Comparison of ENCODE assay signal across 8 mouse cellular contexts in the genomic region with DNA sequence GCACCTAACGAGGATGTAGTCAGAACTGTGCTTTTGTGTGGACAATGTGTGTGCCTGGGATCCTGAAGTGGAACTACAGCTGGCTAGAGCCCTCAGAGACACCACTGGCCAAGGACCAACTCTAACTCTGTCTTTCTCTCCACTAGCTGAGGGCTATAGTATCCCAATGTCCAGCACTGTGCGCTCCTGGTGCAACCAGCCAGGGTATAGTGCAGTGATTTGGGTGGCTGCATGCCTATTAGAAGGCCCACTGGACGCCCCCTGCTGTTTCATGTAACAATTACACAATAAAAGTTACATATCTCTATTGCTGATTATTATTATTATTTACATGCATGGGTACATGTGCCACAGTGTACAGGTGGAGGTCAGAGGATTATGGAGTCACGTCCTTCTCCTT. TPM values are rescaled to one million over a fixed set of nuclear protein-coding genes. Genes with fewer than 3 reads are reported as not detected.
DNase-seq lines count a peak whose midpoint lies in the region; ATAC-seq and TF ChIP-seq lines count a peak whose summit lies in the region.

No protein-coding gene starts in this region.

- no peak for TF ChIP-seq EP300 in liver, embryonic 14.5 days (IDR thresholded peaks at IDR 0.05; ENCODE audit: low read depth)

- no peaks in the 10 kb centered on the region for H3K9me3 ChIP-seq in liver, embryonic 14.5 days (ENCODE audit: control insufficient read depth, low read length)

- H3K27ac ChIP-seq in testis, adult 2 months (ENCODE audit: control insufficient read depth, insufficient read depth, low read depth, low read length), result no peak overlapping the region
- H3K27ac ChIP-seq in liver, embryonic 14.5 days, result no peak overlapping the region

- no peak for ATAC-seq in liver, embryonic 14.5 days (ENCODE audit: insufficient read depth)

- no peak for TF ChIP-seq POLR2A in testis, adult 2 months (IDR thresholded peaks at IDR 0.05; ENCODE audit: control insufficient read depth, low read depth, low read length)

- 37% methylated on average over 4 of the region's 4 CpGs for WGBS in liver, embryonic 14.5 days (ENCODE audit: insufficient replicate concordance)

- no peaks in the 10 kb centered on the region for H3K36me3 ChIP-seq in testis, adult 2 months (ENCODE audit: control insufficient read depth, insufficient read depth, low read length)
- peaks cover under 1% of the 10 kb centered on the region for H3K36me3 ChIP-seq in liver, embryonic 14.5 days (replicated peaks; ENCODE audit: control insufficient read depth, insufficient read depth, low read depth)

- no peaks in the 10 kb centered on the region for H3K27me3 ChIP-seq in testis, adult 2 months (ENCODE audit: control insufficient read depth, insufficient read depth, low read length)
- H3K27me3 ChIP-seq in liver, embryonic 14.5 days (ENCODE audit: control insufficient read depth, insufficient read depth, low read length), result peaks cover 3% of the 10 kb centered on the region

- peak; percentile 68 for DNase-seq in heart, adult 8-10 months (ENCODE audit: low spot score)
- DNase-seq in heart, adult 11 months, result no peak
- no peak for DNase-seq in testis, postnatal 10 days (ENCODE audit: low spot score)
- DNase-seq in c-Kit-positive CD71-positive TER-119-negative erythroid progenitor cells, embryonic 14.5 days (ENCODE audit: low read depth), result peak; percentile 66
- no peak for DNase-seq in liver, embryonic 14.5 days (ENCODE audit: low read depth in 3 of 3, low spot score in 3 of 3)
- DNase-seq in thymus, postnatal 25 days, result peak; percentile 31
- no peak for DNase-seq in right cerebral cortex, postnatal 25 days

- H3K4me1 ChIP-seq in testis, adult 2 months (ENCODE audit: control insufficient read depth, insufficient read depth, low read length), result peaks cover 13% of the 10 kb centered on the region
- H3K4me1 ChIP-seq in liver, embryonic 14.5 days (replicated peaks; ENCODE audit: control insufficient read depth in 2 of 2, insufficient read depth in 2 of 2, low read length in 1 of 2), result peaks cover 9 to 13% of the 10 kb centered on the region in 2 experiments

- H3K4me3 ChIP-seq in testis, adult 2 months (ENCODE audit: control insufficient read depth, low read depth, low read length), result no peak overlapping the region
- no peak overlapping the region for H3K4me3 ChIP-seq in liver, embryonic 14.5 days (ENCODE audit: insufficient read depth in 1 of 2, low read depth in 2 of 2, low read length in 2 of 2)

- H3K4me2 ChIP-seq in liver, embryonic 14.5 days (ENCODE audit: low read depth), result no peak overlapping the region

- no peak overlapping the region for H3K9ac ChIP-seq in liver, embryonic 14.5 days (replicated peaks)

- TF ChIP-seq CTCF in testis, adult 2 months (IDR thresholded peaks at IDR 0.05; ENCODE audit: control insufficient read depth, insufficient read depth, insufficient replicate concordance, low read depth, low read length), result peak; percentile 3; the same call in 1 of the 2 replicates
- TF ChIP-seq CTCF in liver, embryonic 14.5 days (IDR thresholded peaks at IDR 0.05; ENCODE audit: low read depth), result peak; percentile 78

RNA-seq across cellular contexts. Expression of a gene that starts 3.0 kb away (rescaled TPM):
- total RNA-seq in heart, adult 8-10 months (2022), result 1 to 10 TPM; 1.6 to 3.1 (median 2.4) TPM
- 4.0 TPM in 2 replicates for polyA plus RNA-seq in testis, adult 2 months (2012; rRNA removed)
- polyA plus RNA-seq in liver, embryonic 14.5 days (2012; rRNA removed), result 1.0 and 1.3 TPM in 2 replicates
- 0.37 and 0.44 TPM in 2 replicates for polyA plus RNA-seq in liver, embryonic 14.5 days (2014; fragmentation: Nextera tagmentation; extraction: Ambion mirVana)

RNA-seq across cellular contexts. Expression of a gene that starts 3.0 kb away (rescaled TPM):
- 100 to 1,000 TPM; 140 to 162 (median 155) TPM for total RNA-seq in heart, adult 8-10 months (2022)
- polyA plus RNA-seq in testis, adult 2 months (2012; rRNA removed), result 38.5 and 42.6 TPM in 2 replicates
- polyA plus RNA-seq in liver, embryonic 14.5 days (2012; rRNA removed), result 115 and 150 TPM in 2 replicates
- 310 and 347 TPM in 2 replicates for polyA plus RNA-seq in liver, embryonic 14.5 days (2014; fragmentation: Nextera tagmentation; extraction: Ambion mirVana)

RNA-seq across cellular contexts. Expression of a gene that starts 20.5 kb away (rescaled TPM):
- total RNA-seq in heart, adult 8-10 months (2022), result 10 to 100 TPM; 63.9 to 69.4 (median 67.0) TPM
- polyA plus RNA-seq in testis, adult 2 months (2012; rRNA removed), result 31.8 and 33.7 TPM in 2 replicates
- 6.0 and 10.7 TPM in 2 replicates for polyA plus RNA-seq in liver, embryonic 14.5 days (2012; rRNA removed)
- 1.5 and 1.7 TPM in 2 replicates for polyA plus RNA-seq in liver, embryonic 14.5 days (2014; fragmentation: Nextera tagmentation; extraction: Ambion mirVana)

RNA-seq across cellular contexts. Expression of a gene that starts 25.1 kb away (rescaled TPM):
- total RNA-seq in heart, adult 8-10 months (2022), result 10 to 100 TPM; 29.1 to 34.0 (median 30.1) TPM
- polyA plus RNA-seq in testis, adult 2 months (2012; rRNA removed), result 7.0 and 7.8 TPM in 2 replicates
- polyA plus RNA-seq in liver, embryonic 14.5 days (2012; rRNA removed), result 7.7 and 8.5 TPM in 2 replicates
- 9.9 and 10.7 TPM in 2 replicates for polyA plus RNA-seq in liver, embryonic 14.5 days (2014; fragmentation: Nextera tagmentation; extraction: Ambion mirVana)

RNA-seq across cellular contexts. Expression of a gene that starts 59.0 kb away (rescaled TPM):
- under 1 TPM in 1 of 4 experiments, not detected in 3; 0.22 TPM for total RNA-seq in heart, adult 8-10 months (2022)
- 5.1 and 5.9 TPM in 2 replicates for polyA plus RNA-seq in testis, adult 2 months (2012; rRNA removed)
- polyA plus RNA-seq in liver, embryonic 14.5 days (2012; rRNA removed), result 0.02 TPM in 1 of 2 replicates, not detected in the other
- polyA plus RNA-seq in liver, embryonic 14.5 days (2014; fragmentation: Nextera tagmentation; extraction: Ambion mirVana), result not detected in 2 replicates

Comparison
In these comparisons a context has a peak if more than half of its experiments do, and no peak if none do; other contexts are left out.
1. DNase-seq: peak in heart, adult 8-10 months (single experiment), c-Kit-positive CD71-positive TER-119-negative erythroid progenitor cells, embryonic 14.5 days (single experiment) and thymus, postnatal 25 days (single experiment); none in heart, adult 11 months (single experiment), testis, postnatal 10 days (single experiment), liver, embryonic 14.5 days (0 of 3) and right cerebral cortex, postnatal 25 days (single experiment).